Mouse (Mus musculus): ENCODE results near the gene Ltb. TPM values are rescaled to one million over a fixed set of nuclear protein-coding genes. Genes with fewer than 3 reads are reported as not detected.
A peak's percentile ranks its signal among the peaks of the same experiment; 100 is the strongest.

Gene Ltb
- polyA plus RNA-seq, 1 experiment from 2014 or later, result 0.97 TPM

DNA sequence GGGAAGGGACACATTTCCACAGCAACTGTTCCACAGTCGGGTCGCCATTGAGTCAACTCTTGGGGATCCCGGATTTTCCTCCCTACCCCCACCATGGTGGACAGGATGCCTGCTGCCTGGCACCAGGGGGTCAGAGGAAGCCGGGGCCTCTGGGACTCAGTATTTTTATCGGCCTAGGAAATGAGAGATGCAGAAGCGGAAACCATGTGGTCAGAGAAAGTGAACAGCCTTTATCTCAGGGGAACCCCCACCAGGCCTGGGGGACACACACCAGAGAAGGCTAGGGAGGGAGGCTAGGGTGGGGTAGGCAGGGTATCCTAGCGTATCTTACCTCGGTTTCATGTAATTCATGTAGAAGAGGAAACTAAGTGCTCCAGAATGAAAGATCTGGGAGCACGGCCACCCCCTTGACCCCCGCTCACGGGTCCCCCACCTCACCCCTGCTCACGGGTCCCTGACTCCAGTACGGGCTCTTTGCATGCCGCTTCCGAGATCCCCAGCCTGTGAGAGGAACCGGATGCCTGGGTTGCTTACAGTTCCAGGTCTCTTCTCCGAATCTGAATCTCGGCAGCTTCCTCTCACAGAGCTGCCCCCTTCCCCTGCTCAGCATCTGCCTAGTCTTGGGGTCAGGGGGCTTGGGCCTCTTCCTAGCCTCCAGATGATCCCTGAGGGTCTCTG, 24.4 kb downstream of the Ltb start:
- Histone ChIP-seq H3K9ac (no peak overlapping the region), H3K9me3 (no peaks in the 10 kb centered on the region), H3K4me1 (replicated peaks) (no peaks in the 10 kb centered on the region), H3K27me3 (no peaks in the 10 kb centered on the region), H3K36me3 (peaks cover 13% of the 10 kb centered on the region), H3K4me2 (no peak overlapping the region), H3K27ac (replicated peaks) (no peak overlapping the region), H3K4me3 (no peak overlapping the region)
- 79% methylated on average over 18 of the region's 18 CpGs for WGBS
- ATAC-seq (ENCODE audit: low FRiP score, low read depth), result no peak

GRCm38 (mm10) chr17:35219601-35220041, 25.4 kb downstream of the Ltb start:
- Histone ChIP-seq H3K27me3 (no peaks in the 10 kb centered on the region), H3K4me1 (replicated peaks) (no peaks in the 10 kb centered on the region), H3K4me2 (no peak overlapping the region), H3K27ac (replicated peaks) (no peak overlapping the region), H3K36me3 (peaks cover 13% of the 10 kb centered on the region), H3K9me3 (no peaks in the 10 kb centered on the region), H3K9ac (no peak overlapping the region), H3K4me3 (no peak overlapping the region)
- ATAC-seq (ENCODE audit: low FRiP score, low read depth), result no peak
- 90% methylated on average over 6 of the region's 6 CpGs for WGBS

DNA sequence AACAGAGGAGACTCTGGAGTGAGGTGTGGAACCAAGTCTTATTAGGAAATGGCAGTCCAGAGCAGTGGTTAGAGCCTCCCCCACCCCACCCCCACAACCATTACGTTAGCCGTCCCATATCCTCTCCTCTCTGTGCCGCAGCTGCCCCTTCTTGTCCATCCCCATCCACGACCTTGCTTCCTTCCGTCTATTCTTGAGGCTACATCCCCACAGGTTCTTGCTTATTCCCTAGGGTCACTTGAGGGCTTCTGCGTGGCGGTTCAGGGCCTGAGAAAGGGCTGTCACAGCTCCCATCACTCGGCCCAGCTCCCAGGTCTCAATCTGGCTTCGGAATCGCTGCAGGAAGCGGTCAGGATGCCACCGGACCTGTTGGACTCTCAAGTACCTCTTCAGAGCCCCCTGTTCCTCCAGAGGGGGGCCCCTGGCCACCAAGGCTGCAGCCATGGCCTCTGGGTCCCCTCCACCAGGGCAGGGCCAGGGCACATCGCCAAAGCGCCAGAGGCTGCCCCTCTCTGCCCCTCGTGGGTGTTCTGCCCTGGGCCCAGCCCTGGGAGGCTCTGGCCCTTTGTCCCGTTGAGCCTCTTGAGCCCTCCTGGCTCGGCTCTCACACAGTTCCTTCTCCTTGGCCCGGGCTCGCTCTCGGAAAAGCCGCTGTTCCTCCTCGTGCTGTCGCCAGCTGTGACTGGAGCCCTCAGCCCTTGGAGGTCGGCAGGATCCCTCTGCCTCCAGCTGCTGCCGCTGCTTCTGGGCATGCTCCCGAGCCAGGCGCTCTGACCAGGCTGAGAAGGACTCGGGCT, 26.1 kb downstream of the Ltb start, which contains the start of gene Gm16181:
Gm16181 (plus strand) TSS at position 679 of the 797 bp plus-strand sequence.
- peaks cover 13% of the 10 kb centered on the region for H3K36me3 ChIP-seq
- 74% methylated on average over 28 of the region's 28 CpGs for WGBS
- no peak within 1 kb of the TSS for H3K27ac ChIP-seq (replicated peaks)
- H3K9me3 ChIP-seq, result no peaks in the 10 kb centered on the region
- H3K9ac ChIP-seq, result no peak within 1 kb of the TSS
- no peak within 1 kb of the TSS for H3K4me2 ChIP-seq
- no peak within 1 kb of the TSS for H3K4me3 ChIP-seq
- H3K4me1 ChIP-seq (replicated peaks), result no peaks in the 10 kb centered on the region
- ATAC-seq (ENCODE audit: low FRiP score, low read depth), result no peak
- H3K27me3 ChIP-seq, result no peaks in the 10 kb centered on the region

- no peak overlapping the region for H3K27ac ChIP-seq (replicated peaks)
- H3K4me3 ChIP-seq, result no peak overlapping the region
- no peak overlapping the region for H3K9ac ChIP-seq
- ATAC-seq (ENCODE audit: low FRiP score, low read depth), result no peak
- peaks cover 14% of the 10 kb centered on the region for H3K36me3 ChIP-seq
- 81% methylated on average over 6 of the region's 6 CpGs for WGBS
- no peaks in the 10 kb centered on the region for H3K4me1 ChIP-seq (replicated peaks)
- no peaks in the 10 kb centered on the region for H3K9me3 ChIP-seq
- no peaks in the 10 kb centered on the region for H3K27me3 ChIP-seq
- no peak overlapping the region for H3K4me2 ChIP-seq
Observed at GRCm38 (mm10) chr17:35222299-35222698, 28.1 kb downstream of the Ltb start.

GRCm38 (mm10) chr17:35224641-35225040, 30.4 kb downstream of the Ltb start:
- Histone ChIP-seq H3K9me3 (no peaks in the 10 kb centered on the region), H3K27me3 (no peaks in the 10 kb centered on the region), H3K4me3 (no peak overlapping the region), H3K27ac (replicated peaks) (no peak overlapping the region), H3K4me1 (replicated peaks) (no peaks in the 10 kb centered on the region), H3K4me2 (no peak overlapping the region), H3K36me3 (peaks cover 36% of the 10 kb centered on the region), H3K9ac (no peak overlapping the region)
- ATAC-seq (ENCODE audit: low FRiP score, low read depth), result no peak
- 94% methylated on average over 4 of the region's 4 CpGs for WGBS

GRCm38 (mm10) chr17:35225456-35225855, 31.2 kb downstream of the Ltb start:
- H3K27me3 ChIP-seq, result no peaks in the 10 kb centered on the region
- H3K9me3 ChIP-seq, result no peaks in the 10 kb centered on the region
- 97% methylated on average over 5 of the region's 5 CpGs for WGBS
- ATAC-seq (ENCODE audit: low FRiP score, low read depth), result no peak
- peaks cover 37% of the 10 kb centered on the region for H3K36me3 ChIP-seq
- no peaks in the 10 kb centered on the region for H3K4me1 ChIP-seq (replicated peaks)
- H3K27ac ChIP-seq (replicated peaks), result no peak overlapping the region
- H3K9ac ChIP-seq, result no peak overlapping the region
- no peak overlapping the region for H3K4me3 ChIP-seq
- no peak overlapping the region for H3K4me2 ChIP-seq

DNA sequence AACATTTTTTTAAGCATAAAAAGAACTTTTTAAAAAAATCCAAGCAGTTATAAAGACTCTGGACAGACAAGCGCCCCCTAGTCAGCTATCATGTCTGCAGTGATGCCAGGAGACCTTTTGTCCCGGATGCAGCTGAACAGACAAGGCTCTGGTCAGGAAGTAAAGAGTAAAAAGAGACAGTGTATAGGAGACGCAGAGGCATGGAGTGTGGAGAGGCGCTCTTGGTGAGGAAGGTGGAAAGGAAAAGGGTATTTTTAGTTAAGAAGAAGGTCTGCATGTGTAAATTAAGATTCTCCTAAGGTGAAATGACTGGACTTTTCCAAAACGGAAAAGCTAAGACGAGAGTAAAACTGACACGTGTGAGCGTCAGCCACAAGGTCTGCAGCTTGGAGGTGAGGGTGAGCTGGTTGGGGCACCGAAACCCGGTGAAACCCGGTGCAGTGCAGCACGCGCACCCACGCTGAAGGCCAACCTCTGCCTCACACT, 32.4 kb downstream of the Ltb start:
- H3K27me3 ChIP-seq, result no peaks in the 10 kb centered on the region
- ATAC-seq (ENCODE audit: low FRiP score, low read depth), result no peak
- H3K9me3 ChIP-seq, result no peaks in the 10 kb centered on the region

GRCm38 (mm10) chr17:35231022-35231421, 36.8 kb downstream of the Ltb start:
- Histone ChIP-seq H3K4me3 (no peak overlapping the region), H3K4me1 (replicated peaks) (peaks cover 36% of the 10 kb centered on the region), H3K4me2 (no peak overlapping the region), H3K9ac (no peak overlapping the region), H3K9me3 (no peaks in the 10 kb centered on the region), H3K27me3 (no peaks in the 10 kb centered on the region), H3K27ac (replicated peaks) (no peak overlapping the region), H3K36me3 (peaks cover 29% of the 10 kb centered on the region)
- ATAC-seq (ENCODE audit: low FRiP score, low read depth), result no peak
- WGBS, result 94% methylated on average over 10 of the region's 10 CpGs

More for the DNA sequence above, 32.4 kb downstream of the Ltb start:
- H3K4me1 ChIP-seq (replicated peaks), result peaks cover 3% of the 10 kb centered on the region; the same call in 1 of the 2 replicates
- WGBS, result 87% methylated on average over 14 of the region's 14 CpGs
- H3K27ac ChIP-seq (replicated peaks), result no peak overlapping the region
- H3K4me2 ChIP-seq, result no peak overlapping the region
- H3K4me3 ChIP-seq, result no peak overlapping the region
- peaks cover 32% of the 10 kb centered on the region for H3K36me3 ChIP-seq
- H3K9ac ChIP-seq, result no peak overlapping the region

GRCm38 (mm10) chr17:35232043-35232442, 37.8 kb downstream of the Ltb start:
- peak overlapping the region; percentile 36 for H3K4me2 ChIP-seq
- H3K4me1 ChIP-seq (replicated peaks), result peaks cover 42% of the 10 kb centered on the region
- no peaks in the 10 kb centered on the region for H3K9me3 ChIP-seq
- H3K36me3 ChIP-seq, result peaks cover 29% of the 10 kb centered on the region
- no peak overlapping the region; the same call in 1 of the 2 replicates for H3K4me3 ChIP-seq
- ATAC-seq (ENCODE audit: low FRiP score, low read depth), result no peak
- no peaks in the 10 kb centered on the region for H3K27me3 ChIP-seq
- no peak overlapping the region for H3K27ac ChIP-seq (replicated peaks)
- WGBS, result 8% methylated on average over 12 of the region's 12 CpGs
- H3K9ac ChIP-seq, result no peak overlapping the region

GRCm38 (mm10) chr17:35232659-35233058, 38.4 kb downstream of the Ltb start:
- WGBS, result 91% methylated on average over 5 of the region's 5 CpGs
- Histone ChIP-seq H3K36me3 (peaks cover 24% of the 10 kb centered on the region), H3K27me3 (no peaks in the 10 kb centered on the region), H3K4me2 (no peak overlapping the region), H3K27ac (replicated peaks) (no peak overlapping the region), H3K4me3 (no peak overlapping the region), H3K9me3 (no peaks in the 10 kb centered on the region), H3K9ac (no peak overlapping the region), H3K4me1 (replicated peaks) (peaks cover 48% of the 10 kb centered on the region)
- ATAC-seq (ENCODE audit: low FRiP score, low read depth), result no peak

GRCm38 (mm10) chr17:35233114-35233980, 39.1 kb downstream of the Ltb start, which contains the start of gene Atp6v1g2:
Gene Atp6v1g2 (plus strand): TSS chr17:35233660.
- no peak for ATAC-seq (ENCODE audit: low FRiP score, low read depth)
- Histone ChIP-seq H3K9me3 (no peaks in the 10 kb centered on the region), H3K36me3 (peaks cover 18% of the 10 kb centered on the region), H3K4me2 (peak within 1 kb of the TSS; percentile 96), H3K27ac (replicated peaks) (no peak within 1 kb of the TSS; the same call in 1 of the 2 replicates), H3K9ac (no peak within 1 kb of the TSS), H3K27me3 (no peaks in the 10 kb centered on the region), H3K4me3 (peak within 1 kb of the TSS; percentile 55), H3K4me1 (replicated peaks) (peaks cover 48% of the 10 kb centered on the region)
- WGBS, result 76% methylated on average over 18 of the region's 18 CpGs
